Comparison of ENCODE assay signal across 27 mouse cellular contexts in the genomic region with DNA sequence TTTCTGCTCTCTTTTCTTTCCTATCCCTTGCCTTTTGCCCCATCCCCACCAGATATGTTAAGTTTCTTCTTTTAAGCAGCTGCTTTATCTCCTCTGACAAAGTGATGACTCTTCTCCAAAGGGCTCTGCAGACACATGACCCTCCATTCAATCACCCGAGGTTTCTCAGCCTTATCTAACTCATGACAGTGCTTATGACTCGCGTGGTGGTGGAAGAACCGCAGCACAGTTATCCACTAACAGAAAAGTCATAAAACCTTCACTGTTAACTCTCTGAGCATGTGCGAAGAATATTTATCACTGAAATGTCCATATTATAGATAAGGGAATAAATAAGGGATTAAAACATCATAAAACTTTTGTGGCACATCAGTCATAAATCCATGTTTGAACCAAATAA.
A peak's percentile ranks its signal among the peaks of the same experiment; 100 is the strongest.
DNase-seq lines count a peak whose midpoint lies in the region; ATAC-seq lines count a peak whose summit lies in the region.
"Had no signal": no experiment of that assay in that cellular context is flagged by ENCODE, and none has a peak within 500 bp of the region (broad histone marks: within the 10 kb centered on the region; RNA-seq: fewer than 3 reads in every experiment).

No protein-coding gene starts in this region.

- no peak for DNase-seq in kidney, adult 11 months
- DNase-seq in adrenal gland, postnatal 10 days, result peak; percentile 1
- no peak for DNase-seq in hindbrain, embryonic 11.5 days (ENCODE audit: low spot score)
- no peak for DNase-seq in thymus, postnatal 0 days (ENCODE audit: low spot score)
- no peak for DNase-seq in right cerebral cortex, adult 18-20 months
- DNase-seq: cerebellum, adult 11 months; cerebellum, adult 9-11 months; gastrocnemius, postnatal 10 days; heart, postnatal 10 days; liver, postnatal 0 days; retina, postnatal 1 day; right cerebral cortex, postnatal 4 days; thymus, postnatal 25 days had no signal

- H3K27ac ChIP-seq in kidney, embryonic 14.5 days (ENCODE audit: low read depth, low read length), result no peak overlapping the region
- no peak overlapping the region for H3K27ac ChIP-seq in intestine, embryonic 15.5 days
- no peak overlapping the region for H3K27ac ChIP-seq in hindbrain, embryonic 11.5 days (ENCODE audit: low read depth, low read length)
- H3K27ac ChIP-seq: embryonic facial prominence, embryonic 15.5 days; forebrain, embryonic 15.5 days; hindbrain, embryonic 12.5 days; limb, embryonic 12.5 days; macrophage; midbrain, embryonic 10.5 days; neural tube, embryonic 13.5 days had no signal

- H3K4me1 ChIP-seq in kidney, embryonic 14.5 days (ENCODE audit: control insufficient read depth, insufficient read depth, low read length), result no peaks in the 10 kb centered on the region
- no peaks in the 10 kb centered on the region for H3K4me1 ChIP-seq in intestine, embryonic 15.5 days (replicated peaks)
- no peaks in the 10 kb centered on the region for H3K4me1 ChIP-seq in hindbrain, embryonic 11.5 days (replicated peaks; ENCODE audit: control insufficient read depth, insufficient read depth, low read length)
- H3K4me1 ChIP-seq: embryonic facial prominence, embryonic 15.5 days; forebrain, embryonic 15.5 days; heart, embryonic 12.5 days; hindbrain, embryonic 12.5 days; limb, embryonic 12.5 days; neural tube, embryonic 13.5 days had no signal

- no peak overlapping the region for H3K4me3 ChIP-seq in kidney, embryonic 14.5 days (ENCODE audit: low read length)
- H3K4me3 ChIP-seq in intestine, embryonic 15.5 days (replicated peaks), result no peak overlapping the region
- no peak overlapping the region for H3K4me3 ChIP-seq in hindbrain, embryonic 11.5 days (ENCODE audit: low read depth, low read length)
- H3K4me3 ChIP-seq: embryonic facial prominence, embryonic 15.5 days; forebrain, embryonic 15.5 days; heart, embryonic 12.5 days; hindbrain, embryonic 12.5 days; limb, embryonic 12.5 days; midbrain, embryonic 10.5 days; myocyte; neural tube, embryonic 13.5 days had no signal

- peak; percentile 64; the same call in 1 of the 2 replicates for ATAC-seq in kidney, embryonic 14.5 days (ENCODE audit: low FRiP score, low TSS enrichment)
- peak; percentile 61 for ATAC-seq in intestine, embryonic 15.5 days
- no peak for ATAC-seq in hindbrain, embryonic 11.5 days (ENCODE audit: low FRiP score)
- ATAC-seq: forebrain, embryonic 15.5 days; liver, postnatal 0 days; lung, postnatal 0 days; midbrain, embryonic 16.5 days had no signal

- H3K9ac ChIP-seq in kidney, embryonic 14.5 days (ENCODE audit: low read depth, low read length), result no peak overlapping the region
- no peak overlapping the region for H3K9ac ChIP-seq in intestine, embryonic 15.5 days
- H3K9ac ChIP-seq in hindbrain, embryonic 11.5 days (ENCODE audit: low read depth, low read length), result no peak overlapping the region
- H3K9ac ChIP-seq: embryonic facial prominence, embryonic 15.5 days; forebrain, embryonic 15.5 days; heart, embryonic 12.5 days; hindbrain, embryonic 12.5 days; limb, embryonic 12.5 days; liver, postnatal 0 days; neural tube, embryonic 13.5 days had no signal

- H3K27me3 ChIP-seq in kidney, embryonic 14.5 days (ENCODE audit: control insufficient read depth, insufficient read depth, low read length), result no peaks in the 10 kb centered on the region
- H3K27me3 ChIP-seq in intestine, embryonic 15.5 days (replicated peaks), result no peaks in the 10 kb centered on the region
- no peaks in the 10 kb centered on the region for H3K27me3 ChIP-seq in hindbrain, embryonic 11.5 days (ENCODE audit: control insufficient read depth, insufficient read depth, low read length)
- H3K27me3 ChIP-seq: embryonic facial prominence, embryonic 15.5 days; forebrain, embryonic 15.5 days; heart, embryonic 12.5 days; hindbrain, embryonic 12.5 days; limb, embryonic 12.5 days; neural tube, embryonic 13.5 days had no signal

- H3K4me2 ChIP-seq in kidney, embryonic 14.5 days (replicated peaks; ENCODE audit: low read depth, low read length), result no peak overlapping the region
- no peak overlapping the region for H3K4me2 ChIP-seq in intestine, embryonic 15.5 days (replicated peaks)
- H3K4me2 ChIP-seq in hindbrain, embryonic 11.5 days (replicated peaks; ENCODE audit: low read depth, low read length), result no peak overlapping the region
- H3K4me2 ChIP-seq: embryonic facial prominence, embryonic 15.5 days; forebrain, embryonic 15.5 days; heart, embryonic 12.5 days; hindbrain, embryonic 12.5 days; limb, embryonic 12.5 days; liver, embryonic 11.5 days; neural tube, embryonic 13.5 days had no signal

- 59% methylated on average over 5 of the region's 5 CpGs for WGBS in kidney, embryonic 14.5 days
- 33% methylated on average over 5 of the region's 5 CpGs for WGBS in intestine, embryonic 15.5 days
- 91% methylated on average over 5 of the region's 5 CpGs for WGBS in hindbrain, embryonic 11.5 days

- no peaks in the 10 kb centered on the region for H3K36me3 ChIP-seq in kidney, embryonic 14.5 days (ENCODE audit: control insufficient read depth, insufficient read depth, low read length)
- H3K36me3 ChIP-seq in intestine, embryonic 15.5 days, result no peaks in the 10 kb centered on the region
- H3K36me3 ChIP-seq in hindbrain, embryonic 11.5 days (ENCODE audit: control insufficient read depth, insufficient read depth, low read length), result no peaks in the 10 kb centered on the region
- H3K36me3 ChIP-seq: embryonic facial prominence, embryonic 15.5 days; forebrain, embryonic 15.5 days; heart, embryonic 12.5 days; hindbrain, embryonic 12.5 days; limb, embryonic 12.5 days; midbrain, embryonic 10.5 days; neural tube, embryonic 13.5 days had no signal

- no peaks in the 10 kb centered on the region for H3K9me3 ChIP-seq in kidney, embryonic 14.5 days (ENCODE audit: control insufficient read depth, low read length)
- H3K9me3 ChIP-seq in intestine, embryonic 15.5 days, result no peaks in the 10 kb centered on the region
- H3K9me3 ChIP-seq in hindbrain, embryonic 11.5 days (ENCODE audit: control insufficient read depth, low read length), result no peaks in the 10 kb centered on the region
- H3K9me3 ChIP-seq: embryonic facial prominence, embryonic 15.5 days; forebrain, embryonic 15.5 days; heart, embryonic 12.5 days; hindbrain, embryonic 12.5 days; limb, embryonic 12.5 days; midbrain, embryonic 10.5 days; neural tube, embryonic 13.5 days had no signal
